Mouse (Mus musculus): ENCODE results near the gene Slc41a1. TPM values are rescaled to one million over a fixed set of nuclear protein-coding genes. Genes with fewer than 3 reads are reported as not detected.

Gene Slc41a1
- total and polyA plus RNA-seq, 2 experiments: 1.5 to 5.8 TPM

- H3K9ac ChIP-seq (ENCODE audit: low read depth, low read length): no peak overlapping the region
Observed at GRCm38 (mm10) chr1:131891436-131891835, 64.1 kb downstream of the Slc41a1 start.

More at GRCm38 (mm10) chr1:131891436-131891835, 64.1 kb downstream of the Slc41a1 start:
- no peak for DNase-seq (ENCODE audit: extremely low read depth, low read depth, low spot score)
- Histone ChIP-seq H3K79me2 (ENCODE audit: control insufficient read depth, insufficient read depth, low read length) (no peaks in the 10 kb centered on the region), H3K36me3 (ENCODE audit: control insufficient read depth, insufficient read depth, low read length) (no peaks in the 10 kb centered on the region), H3K4me3 (ENCODE audit: insufficient read depth, low read depth, low read length) (no peak overlapping the region), H3K4me1 (ENCODE audit: control insufficient read depth, insufficient read depth, low read length) (no peaks in the 10 kb centered on the region), H3K27ac (replicated peaks; ENCODE audit: insufficient read depth, low read depth, low read length) (no peak overlapping the region), H3K27me3 (ENCODE audit: control insufficient read depth, insufficient read depth, low read length) (no peaks in the 10 kb centered on the region)
- TF ChIP-seq CTCF (IDR thresholded peaks at IDR 0.05; ENCODE audit: low read depth, low read length) (no peak), POLR2A (IDR thresholded peaks at IDR 0.05; ENCODE audit: extremely low read depth, insufficient read depth, low read length) (no peak)
- WGBS: 88% methylated on average over 4 of the region's 4 CpGs

Other genes starting within 250 kb of the Slc41a1 start
- gene Avpr1b, start 228.3 kb upstream of the Slc41a1 start, total RNA-seq (2014; rRNA removed): not detected in 2 replicates
- gene Avpr1b, start 228.3 kb upstream of the Slc41a1 start, polyA plus RNA-seq (2012; rRNA removed): not detected in 2 replicates
- gene Ctse, start 189.2 kb upstream of the Slc41a1 start, total RNA-seq (2014; rRNA removed): 0.20 TPM in 1 of 2 replicates, not detected in the other
- gene Ctse, start 189.2 kb upstream of the Slc41a1 start, polyA plus RNA-seq (2012; rRNA removed): 0.11 and 15.8 TPM in 2 replicates
- 0.83 and 0.87 TPM in 2 replicates for gene Rab7b, start 138.8 kb upstream of the Slc41a1 start, total RNA-seq (2014; rRNA removed)
- gene Rab7b, start 138.8 kb upstream of the Slc41a1 start, polyA plus RNA-seq (2012; rRNA removed): 0.29 and 0.45 TPM in 2 replicates
- gene Slc26a9, start 83.5 kb upstream of the Slc41a1 start, total RNA-seq (2014; rRNA removed): under 0.01 TPM in 1 of 2 replicates, not detected in the other
- gene Slc26a9, start 83.5 kb upstream of the Slc41a1 start, polyA plus RNA-seq (2012; rRNA removed): not detected in 2 replicates
- 35.5 and 40.5 TPM in 2 replicates for gene Pm20d1, start 30.1 kb upstream of the Slc41a1 start, total RNA-seq (2014; rRNA removed)
- 62.0 and 78.1 TPM in 2 replicates for gene Pm20d1, start 30.1 kb upstream of the Slc41a1 start, polyA plus RNA-seq (2012; rRNA removed)
- 16.8 and 18.2 TPM in 2 replicates for gene Rab29, start 39.7 kb downstream of the Slc41a1 start, total RNA-seq (2014; rRNA removed)
- gene Rab29, start 39.7 kb downstream of the Slc41a1 start, polyA plus RNA-seq (2012; rRNA removed): 20.2 and 20.7 TPM in 2 replicates
- gene Nucks1, start 83.0 kb downstream of the Slc41a1 start, total RNA-seq (2014; rRNA removed): 46.1 and 52.5 TPM in 2 replicates
- gene Nucks1, start 83.0 kb downstream of the Slc41a1 start, polyA plus RNA-seq (2012; rRNA removed): 5.1 and 6.0 TPM in 2 replicates
- gene Slc45a3, start 135.5 kb downstream of the Slc41a1 start, total RNA-seq (2014; rRNA removed): 10.0 and 10.3 TPM in 2 replicates
- gene Slc45a3, start 135.5 kb downstream of the Slc41a1 start, polyA plus RNA-seq (2012; rRNA removed): 28.0 and 39.8 TPM in 2 replicates
- 39.4 and 42.1 TPM in 2 replicates for gene Elk4, start 180.1 kb downstream of the Slc41a1 start, total RNA-seq (2014; rRNA removed)
- gene Elk4, start 180.1 kb downstream of the Slc41a1 start, polyA plus RNA-seq (2012; rRNA removed): 17.2 and 23.3 TPM in 2 replicates
- gene Mfsd4a, start 240.6 kb downstream of the Slc41a1 start, total RNA-seq (2014; rRNA removed): 0.09 and 0.13 TPM in 2 replicates
- gene Mfsd4a, start 240.6 kb downstream of the Slc41a1 start, polyA plus RNA-seq (2012; rRNA removed): 0.12 and 0.21 TPM in 2 replicates

Measured in liver, adult 2 months (tissue).